Mouse (Mus musculus) bone marrow, adult 2 months (tissue): Measurements from ENCODE around the gene Ice2. TPM values are rescaled to one million over a fixed set of nuclear protein-coding genes. Genes with fewer than 3 reads are reported as not detected.

Source experiments
- H3K27ac ChIP-seq: fragments of 200-500 bp; 2 replicates; pipeline ENCODE4 v1.5.1; 2012; ENCODE audit warnings: low read depth, mild to moderate bottlenecking, control low read depth, inconsistent platforms, low read length; ENCODE audit not compliant: control insufficient read depth, poor library complexity, insufficient read depth
- H3K4me1 ChIP-seq: fragments of 200-500 bp; 2 replicates; pipeline ENCODE4 v1.6.1; 2011; ENCODE audit warnings: low read length; ENCODE audit not compliant: control insufficient read depth, insufficient read depth
- H3K4me3 ChIP-seq: fragments of 200-500 bp; replicated peaks from 2 replicates; pipeline ENCODE3; 2011; ENCODE audit warnings: mild to moderate bottlenecking, low read depth, low read length, control low read depth; ENCODE audit not compliant: control insufficient read depth
- CTCF ChIP-seq: fragments of 200-500 bp; IDR thresholded peaks from 2 replicates; pipeline ENCODE4 v1.5.1; 2011; ENCODE audit warnings: low read length, control low read depth; ENCODE audit not compliant: control insufficient read depth, insufficient read depth
- POLR2A ChIP-seq: fragments of 200-500 bp; IDR thresholded peaks from 2 replicates; pipeline ENCODE4 v1.6.1; 2011; ENCODE audit warnings: low read depth, mild to moderate bottlenecking, control low read depth, low read length, borderline replicate concordance; ENCODE audit not compliant: control insufficient read depth
- WGBS: fragments of 180-500 bp; shearing (Covaris S2); methylation state at CpG from one replicate; pipeline ENCODE4 v1.1.7; 2018; 5-methylcytosine and 5-hydroxymethylcytosine counted together
- polyA plus RNA-seq: library from polyadenylated mRNA; stranded (reverse); fragments of >200 nt; gene quantifications from 2 replicates; pipeline ENCODE4 v1.2.4, GENCODE M21; 2011; ENCODE audit warnings: low replicate concordance; ENCODE audit not compliant: missing spikeins, insufficient read depth, insufficient read length

Ice2 gene
- polyA plus RNA-seq = 4.9 and 6.4 TPM in 2 replicates

DNA sequence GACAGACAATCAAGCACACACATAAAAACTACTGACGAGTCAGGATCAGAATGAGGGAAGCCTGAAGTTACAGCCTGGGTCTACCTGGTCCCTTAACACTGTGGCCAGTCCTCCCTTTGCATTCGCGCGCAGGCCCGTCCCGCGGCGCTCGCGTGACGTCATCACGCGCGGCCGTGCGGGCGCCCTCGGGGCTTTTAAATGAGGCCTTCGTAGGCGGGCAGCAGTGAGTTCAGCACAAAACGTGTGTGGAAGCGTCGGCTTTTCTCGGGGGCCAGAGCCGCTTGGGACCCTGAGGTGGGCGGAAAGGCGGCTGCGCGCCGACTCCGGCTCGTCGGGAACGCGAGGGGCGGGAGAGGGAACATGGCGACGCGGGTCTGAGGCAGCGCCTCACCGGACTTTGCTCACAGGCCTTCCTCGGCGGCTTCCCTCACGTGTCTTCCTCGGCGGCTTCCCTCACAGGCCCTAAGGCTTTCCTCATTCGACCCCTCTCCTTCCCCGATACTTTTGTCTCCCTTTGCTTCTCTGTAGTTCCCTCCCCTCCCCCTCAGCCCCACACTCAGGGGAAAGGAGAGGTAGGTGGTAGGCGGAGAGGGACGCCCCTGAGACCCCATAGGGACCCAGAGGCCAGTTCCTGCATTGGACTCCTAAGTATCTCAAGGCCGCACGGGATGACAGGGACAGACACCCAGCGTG, at the start of gene Ice2:
Gene Ice2, plus strand, starts transcription at position 147 of the 693 bp plus-strand sequence.
- Histone ChIP-seq H3K4me3 (peak within 1 kb of the TSS; percentile 85), H3K4me1 (no peaks in the 10 kb centered on the region; the same call in 1 of the 2 replicates), H3K27ac (peak within 1 kb of the TSS; percentile 80)
- TF ChIP-seq CTCF (no peak), POLR2A (0 out of 2 replicates have a peak, but pooled peaks have one; percentile 42)
- under 1% methylated on average over 53 of the region's 53 CpGs for WGBS

DNA sequence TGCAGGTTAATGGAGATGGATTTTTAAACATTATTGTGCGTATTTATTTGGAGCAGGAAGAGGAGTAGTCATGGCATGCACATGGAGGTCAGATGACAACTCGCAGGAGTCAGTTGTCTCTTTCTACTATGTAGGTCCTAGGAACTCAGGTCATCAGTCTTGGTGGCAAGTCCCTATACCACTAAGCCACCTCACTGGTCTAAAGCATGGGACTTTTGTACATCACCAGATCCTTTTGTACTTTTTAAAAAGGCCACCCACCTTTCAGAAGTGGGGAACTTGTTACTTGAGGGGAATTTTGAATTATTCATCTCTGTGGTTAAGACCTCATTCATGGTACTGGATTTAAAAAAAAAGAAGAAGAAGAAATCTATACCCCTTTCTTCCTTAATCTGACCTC, 48.2 kb upstream of the Ice2 start:
- no peak for TF ChIP-seq POLR2A
- no peak for TF ChIP-seq CTCF
- Histone ChIP-seq H3K4me3 (no peak overlapping the region), H3K4me1 (no peaks in the 10 kb centered on the region), H3K27ac (no peak overlapping the region)
- 67% methylated on average over 2 of the region's 2 CpGs for WGBS

DNA sequence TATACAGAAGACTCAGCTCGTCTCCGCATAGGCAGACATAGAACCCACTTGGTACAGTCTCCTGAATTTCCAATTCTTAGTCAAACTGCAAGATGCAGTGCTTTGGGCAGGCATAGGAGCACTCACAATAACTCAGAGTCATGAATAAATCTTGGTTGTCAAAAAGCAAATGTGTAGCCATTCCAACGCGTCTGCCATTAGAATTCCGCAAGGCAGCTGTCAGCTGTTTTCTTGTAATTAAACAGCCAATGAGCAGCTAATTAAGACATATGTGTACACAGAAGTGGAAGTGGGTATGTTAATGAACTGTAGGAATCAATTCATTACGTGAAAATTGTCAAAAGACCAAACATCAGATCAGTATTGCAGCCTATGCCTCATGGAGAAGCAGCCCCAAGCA, 43.5 kb upstream of the Ice2 start:
- 89% methylated on average over 6 of the region's 6 CpGs for WGBS
- no peaks in the 10 kb centered on the region for H3K4me1 ChIP-seq
- no peak overlapping the region for H3K4me3 ChIP-seq
- TF ChIP-seq CTCF (no peak), POLR2A (no peak)
- H3K27ac ChIP-seq = no peak overlapping the region

DNA sequence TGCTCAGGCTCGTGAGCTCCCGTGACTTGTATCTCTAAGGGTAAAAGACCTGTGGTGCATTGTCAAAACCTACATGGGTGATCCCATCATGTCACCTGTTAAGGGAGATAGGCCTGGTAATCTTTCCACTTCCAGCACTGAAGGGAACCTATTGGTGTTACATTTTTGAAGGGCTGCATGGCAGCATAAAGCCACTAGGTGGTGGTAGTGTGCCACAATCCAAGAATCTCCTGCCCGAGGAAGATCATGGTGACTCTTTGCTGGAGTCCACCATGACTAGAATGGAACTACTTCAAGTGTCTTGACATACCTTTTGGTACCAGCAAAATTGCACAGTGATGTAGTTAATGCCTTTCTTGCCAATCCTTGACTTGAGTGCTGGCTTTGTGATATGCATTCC, 39.9 kb upstream of the Ice2 start:
- TF ChIP-seq CTCF = peak; percentile 79
- no peak for TF ChIP-seq POLR2A
- H3K27ac ChIP-seq = no peak overlapping the region
- 43% methylated on average over 3 of the region's 3 CpGs for whole genome bisulfite sequencing

DNA sequence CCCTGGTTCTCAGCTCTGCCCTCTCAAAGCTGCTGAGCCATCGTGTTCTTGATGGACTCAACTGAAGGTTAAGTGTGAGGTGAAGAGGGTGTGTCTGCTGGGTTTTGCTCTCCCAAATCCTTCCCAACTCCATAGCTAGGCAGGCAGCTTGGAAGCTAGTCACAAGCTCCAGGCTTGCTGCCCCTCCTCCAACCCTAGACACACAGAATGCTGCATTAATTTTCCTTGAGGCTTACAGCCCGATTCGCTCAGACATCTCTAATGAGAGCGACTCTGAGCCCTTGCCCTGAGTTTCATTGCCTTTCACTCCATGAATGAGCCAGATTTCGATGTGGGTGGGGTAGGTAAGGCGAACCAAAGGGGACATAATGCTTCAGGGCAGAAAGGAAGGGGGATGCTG, 38.9 kb upstream of the Ice2 start:
- Histone ChIP-seq H3K4me3 (no peak overlapping the region), H3K27ac (no peak overlapping the region), H3K4me1 (no peaks in the 10 kb centered on the region)
- no peak for TF ChIP-seq POLR2A
- TF ChIP-seq CTCF = no peak
- whole genome bisulfite sequencing = 77% methylated on average over 6 of the region's 6 CpGs

More for the DNA sequence above, 39.9 kb upstream of the Ice2 start:
- no peaks in the 10 kb centered on the region for H3K4me1 ChIP-seq
- no peak overlapping the region for H3K4me3 ChIP-seq

DNA sequence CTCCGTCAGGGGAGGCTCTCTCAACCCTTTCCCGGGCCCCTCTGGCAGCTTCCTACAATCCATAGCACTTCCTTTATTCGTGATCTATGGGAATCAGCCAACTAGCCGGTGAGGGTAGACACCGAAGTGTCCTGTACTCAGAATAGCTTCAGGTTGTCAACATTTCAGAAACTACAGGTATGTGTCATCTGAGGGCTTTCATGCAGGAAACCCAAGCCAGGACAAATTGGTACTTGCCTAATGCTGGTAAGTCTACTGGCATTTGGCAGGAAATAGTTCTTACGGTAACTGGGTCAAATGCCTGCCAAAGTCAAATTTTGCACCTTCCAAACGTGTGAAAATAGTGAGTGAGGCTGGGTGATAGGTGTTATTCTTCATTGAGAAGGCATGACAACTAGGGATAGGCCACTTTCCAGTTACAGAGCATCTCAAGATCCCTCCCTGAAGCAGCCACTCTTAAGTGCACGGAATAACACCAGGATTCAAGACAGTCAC, 35.7 kb upstream of the Ice2 start:
- WGBS = 81% methylated on average over 8 of the region's 8 CpGs
- H3K4me3 ChIP-seq = no peak overlapping the region
- no peaks in the 10 kb centered on the region for H3K4me1 ChIP-seq
- TF ChIP-seq POLR2A (no peak), CTCF (no peak)
- H3K27ac ChIP-seq = no peak overlapping the region

DNA sequence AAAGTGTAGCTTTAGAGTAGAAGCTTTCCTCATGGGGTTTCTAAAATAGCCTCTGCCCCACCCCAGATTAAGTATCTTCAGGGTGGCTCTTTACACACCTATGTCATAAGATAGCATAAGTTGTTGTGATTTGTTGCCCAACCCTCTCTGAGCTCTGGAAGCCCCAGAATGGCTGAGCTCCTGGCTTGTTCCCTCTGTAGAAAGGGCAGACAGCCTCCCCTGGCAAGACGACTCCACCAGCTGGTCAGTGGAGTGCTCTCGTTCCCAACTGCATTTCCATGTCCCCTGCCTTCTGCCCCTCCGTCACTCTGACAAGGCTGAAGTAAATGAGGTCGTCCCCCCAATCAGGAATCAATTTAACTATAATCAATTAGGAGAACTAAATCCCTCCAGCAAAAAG, 34.9 kb upstream of the Ice2 start:
- TF ChIP-seq POLR2A = no peak
- no peak for TF ChIP-seq CTCF
- no peak overlapping the region for H3K27ac ChIP-seq
- 76% methylated on average over 4 of the region's 4 CpGs for WGBS
- H3K4me1 ChIP-seq = no peaks in the 10 kb centered on the region
- no peak overlapping the region for H3K4me3 ChIP-seq

DNA sequence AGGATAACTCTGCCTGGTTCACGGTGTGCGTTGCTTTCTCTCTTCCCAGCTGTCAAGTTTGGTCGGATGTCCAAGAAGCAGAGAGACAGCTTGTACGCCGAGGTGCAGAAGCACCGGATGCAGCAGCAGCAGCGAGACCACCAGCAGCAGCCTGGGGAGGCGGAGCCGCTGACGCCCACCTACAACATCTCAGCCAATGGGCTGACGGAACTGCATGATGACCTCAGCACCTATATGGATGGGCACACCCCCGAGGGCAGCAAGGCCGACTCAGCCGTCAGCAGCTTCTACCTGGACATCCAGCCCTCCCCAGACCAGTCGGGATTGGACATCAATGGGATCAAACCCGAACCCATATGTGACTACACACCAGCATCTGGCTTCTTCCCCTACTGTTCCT, 33.6 kb upstream of the Ice2 start:
- WGBS = 86% methylated on average over 16 of the region's 16 CpGs

More for the DNA sequence above, 33.6 kb upstream of the Ice2 start:
- Histone ChIP-seq H3K4me1 (no peaks in the 10 kb centered on the region), H3K4me3 (no peak overlapping the region), H3K27ac (no peak overlapping the region)
- TF ChIP-seq POLR2A (no peak), CTCF (no peak)
